Mouse (Mus musculus): ENCODE results near the gene Secisbp2. TPM values are rescaled to one million over a fixed set of nuclear protein-coding genes. Genes with fewer than 3 reads are reported as not detected.

Secisbp2 gene
- total and polyA plus RNA-seq, 2 experiments from 2014 or later: 18.7 to 20.2 TPM

- H3K9ac ChIP-seq: peak overlapping the region; percentile 62
- H3K36me3 ChIP-seq (ENCODE audit: insufficient read depth): no peaks in the 10 kb centered on the region
- WGBS: 44% methylated on average over 20 of the region's 20 CpGs
- H3K27me3 ChIP-seq (ENCODE audit: insufficient read depth, low read length): no peaks in the 10 kb centered on the region
- peak overlapping the region; percentile 98 for H3K4me2 ChIP-seq (ENCODE audit: low read depth)
- no peak for TF ChIP-seq CTCF (IDR thresholded peaks at IDR 0.05; ENCODE audit: low read depth)
- ATAC-seq (no peak), DNase-seq (no peak)
- no peak overlapping the region for H3K27ac ChIP-seq (ENCODE audit: low read depth, low read length)
- H3K4me3 ChIP-seq (ENCODE audit: low read depth, low read length): peak overlapping the region; percentile 61
- H3K4me1 ChIP-seq (ENCODE audit: insufficient read depth): no peaks in the 10 kb centered on the region
- H3K9me3 ChIP-seq (ENCODE audit: low read length): no peaks in the 10 kb centered on the region
Observed at GRCm38 (mm10) chr13:51643924-51644828, 7.3 kb upstream of the Secisbp2 start.

- Histone ChIP-seq H3K36me3 (ENCODE audit: insufficient read depth) (no peaks in the 10 kb centered on the region), H3K4me1 (ENCODE audit: insufficient read depth) (no peaks in the 10 kb centered on the region), H3K4me2 (ENCODE audit: low read depth) (peak within 1 kb of the TSS; percentile 98), H3K4me3 (ENCODE audit: low read depth, low read length) (peak within 1 kb of the TSS; percentile 61), H3K27ac (ENCODE audit: low read depth, low read length) (no peak within 1 kb of the TSS; the same call in 1 of the 2 replicates), H3K9me3 (ENCODE audit: low read length) (no peaks in the 10 kb centered on the region), H3K27me3 (ENCODE audit: insufficient read depth, low read length) (no peaks in the 10 kb centered on the region), H3K9ac (peak within 1 kb of the TSS; percentile 62)
- peak; percentile 99 for ATAC-seq
- DNase-seq: peak; percentile 99
- 0 out of 2 replicates have a peak, but pooled peaks have one; percentile 5 for TF ChIP-seq CTCF (IDR thresholded peaks at IDR 0.05; ENCODE audit: low read depth)
- under 1% methylated on average over 83 of the region's 83 CpGs for WGBS
Observed at GRCm38 (mm10) chr13:51644829-51645789, 6.4 kb upstream of the Secisbp2 start, which contains the start of gene Cks2. Cks2 (plus strand) TSS chr13:51645232.

- no peak for TF ChIP-seq CTCF (IDR thresholded peaks at IDR 0.05; ENCODE audit: low read depth)
- no peaks in the 10 kb centered on the region for H3K27me3 ChIP-seq (ENCODE audit: insufficient read depth, low read length)
- ATAC-seq: no peak
- H3K9ac ChIP-seq: peak overlapping the region; percentile 48
- no peak overlapping the region for H3K27ac ChIP-seq (ENCODE audit: low read depth, low read length)
- H3K4me3 ChIP-seq (ENCODE audit: low read depth, low read length): peak overlapping the region; percentile 61
- DNase-seq: no peak
- no peaks in the 10 kb centered on the region for H3K9me3 ChIP-seq (ENCODE audit: low read length)
- no peaks in the 10 kb centered on the region for H3K36me3 ChIP-seq (ENCODE audit: insufficient read depth)
- peak overlapping the region; percentile 98 for H3K4me2 ChIP-seq (ENCODE audit: low read depth)
- 0% methylated on average over 7 of the region's 7 CpGs for WGBS
- H3K4me1 ChIP-seq (ENCODE audit: insufficient read depth): peaks cover 3% of the 10 kb centered on the region; the same call in 1 of the 2 replicates
Observed at GRCm38 (mm10) chr13:51645872-51646271, 5.6 kb upstream of the Secisbp2 start.

- Histone ChIP-seq H3K4me1 (ENCODE audit: insufficient read depth) (peaks cover 6% of the 10 kb centered on the region; the same call in 1 of the 2 replicates), H3K36me3 (ENCODE audit: insufficient read depth) (no peaks in the 10 kb centered on the region), H3K4me3 (ENCODE audit: low read depth, low read length) (peak overlapping the region; percentile 61; the same call in 1 of the 2 replicates), H3K9ac (no peak overlapping the region), H3K27ac (ENCODE audit: low read depth, low read length) (no peak overlapping the region), H3K27me3 (ENCODE audit: insufficient read depth, low read length) (no peaks in the 10 kb centered on the region), H3K4me2 (ENCODE audit: low read depth) (peak overlapping the region; percentile 17; the same call in 1 of the 2 replicates), H3K9me3 (ENCODE audit: low read length) (no peaks in the 10 kb centered on the region)
- ATAC-seq: no peak
- TF ChIP-seq CTCF (IDR thresholded peaks at IDR 0.05; ENCODE audit: low read depth): no peak
- WGBS: 20% methylated on average over 3 of the region's 3 CpGs
- DNase-seq: no peak
Observed at GRCm38 (mm10) chr13:51646362-51647027, 5.0 kb upstream of the Secisbp2 start.

GRCm38 (mm10) chr13:51647770-51648169, 3.7 kb upstream of the Secisbp2 start:
- ATAC-seq (no peak), DNase-seq (no peak)
- 92% methylated on average over 3 of the region's 3 CpGs for WGBS
- H3K9me3 ChIP-seq (ENCODE audit: low read length): no peaks in the 10 kb centered on the region
- H3K9ac ChIP-seq: no peak overlapping the region
- TF ChIP-seq CTCF (IDR thresholded peaks at IDR 0.05; ENCODE audit: low read depth): no peak
- peaks cover 6% of the 10 kb centered on the region; the same call in 1 of the 2 replicates for H3K4me1 ChIP-seq (ENCODE audit: insufficient read depth)
- H3K4me2 ChIP-seq (ENCODE audit: low read depth): no peak overlapping the region
- H3K27me3 ChIP-seq (ENCODE audit: insufficient read depth, low read length): no peaks in the 10 kb centered on the region
- no peak overlapping the region for H3K27ac ChIP-seq (ENCODE audit: low read depth, low read length)
- no peak overlapping the region for H3K4me3 ChIP-seq (ENCODE audit: low read depth, low read length)
- no peaks in the 10 kb centered on the region for H3K36me3 ChIP-seq (ENCODE audit: insufficient read depth)

- WGBS: 87% methylated on average over 4 of the region's 4 CpGs
- Histone ChIP-seq H3K27me3 (ENCODE audit: insufficient read depth, low read length) (no peaks in the 10 kb centered on the region), H3K27ac (ENCODE audit: low read depth, low read length) (no peak overlapping the region), H3K36me3 (ENCODE audit: insufficient read depth) (no peaks in the 10 kb centered on the region), H3K4me3 (ENCODE audit: low read depth, low read length) (no peak overlapping the region), H3K4me2 (ENCODE audit: low read depth) (no peak overlapping the region), H3K9me3 (ENCODE audit: low read length) (no peaks in the 10 kb centered on the region), H3K9ac (no peak overlapping the region), H3K4me1 (ENCODE audit: insufficient read depth) (peaks cover 6% of the 10 kb centered on the region; the same call in 1 of the 2 replicates)
- DNase-seq (no peak), ATAC-seq (no peak)
- TF ChIP-seq CTCF (IDR thresholded peaks at IDR 0.05; ENCODE audit: low read depth): no peak
Observed at GRCm38 (mm10) chr13:51648237-51648636, 3.3 kb upstream of the Secisbp2 start.
